Mouse (Mus musculus) spleen, postnatal 10 days (tissue): ENCODE measurements around the gene Sgms1.

Source experiments
- DNase-seq, 2 experiments: peaks; one replicate each; pipeline ENCODE4 v3.0.0; 2021 to 2022; ENCODE audit warnings: low spot score in 2 of 2

Gene Sgms1

DNA sequence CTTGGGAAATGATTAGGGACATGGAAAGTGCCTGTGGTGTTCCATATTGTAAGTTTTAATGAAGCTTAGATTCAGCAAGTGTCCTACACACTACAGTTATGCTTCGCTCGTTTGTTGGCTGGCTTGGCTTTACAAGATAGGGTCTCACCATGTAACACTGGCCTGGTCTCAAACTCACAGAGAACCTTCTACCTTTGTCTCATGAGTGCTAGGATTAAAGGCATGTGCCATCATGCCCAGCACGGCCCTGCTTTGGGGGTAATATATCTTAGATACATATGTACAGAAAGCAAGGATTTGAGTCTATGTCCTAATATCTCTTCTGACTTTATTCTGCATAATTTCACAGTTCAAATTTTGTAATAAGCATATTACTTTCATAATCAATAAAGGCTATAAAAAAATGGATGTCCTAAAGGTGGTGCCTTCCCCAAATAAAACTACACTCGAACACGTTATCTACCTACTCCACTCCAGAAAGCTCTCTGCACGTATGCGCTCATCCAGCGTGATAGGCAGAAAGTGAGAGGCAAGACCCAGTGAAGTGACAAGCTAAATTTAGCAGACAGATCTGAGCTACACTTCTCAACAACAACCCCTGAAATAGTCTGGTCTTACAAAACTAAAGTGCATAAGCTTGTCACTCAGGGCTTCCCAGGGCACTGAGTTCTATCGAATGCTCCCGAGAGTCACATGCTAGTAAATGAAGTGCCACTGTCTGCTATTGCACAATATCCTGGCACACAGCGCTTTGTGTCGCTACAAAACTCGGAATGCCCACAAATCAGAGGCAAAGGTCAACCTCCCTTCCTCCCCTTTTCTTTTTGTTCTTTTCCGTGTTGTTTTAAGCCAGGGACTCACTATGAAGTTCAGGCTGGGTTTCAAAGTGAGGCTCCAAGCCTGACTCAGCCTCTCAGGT lies 208.5 kb downstream of the Sgms1 start:
- peak in 1 of 2 experiments; percentile 55 for DNase-seq

DNA sequence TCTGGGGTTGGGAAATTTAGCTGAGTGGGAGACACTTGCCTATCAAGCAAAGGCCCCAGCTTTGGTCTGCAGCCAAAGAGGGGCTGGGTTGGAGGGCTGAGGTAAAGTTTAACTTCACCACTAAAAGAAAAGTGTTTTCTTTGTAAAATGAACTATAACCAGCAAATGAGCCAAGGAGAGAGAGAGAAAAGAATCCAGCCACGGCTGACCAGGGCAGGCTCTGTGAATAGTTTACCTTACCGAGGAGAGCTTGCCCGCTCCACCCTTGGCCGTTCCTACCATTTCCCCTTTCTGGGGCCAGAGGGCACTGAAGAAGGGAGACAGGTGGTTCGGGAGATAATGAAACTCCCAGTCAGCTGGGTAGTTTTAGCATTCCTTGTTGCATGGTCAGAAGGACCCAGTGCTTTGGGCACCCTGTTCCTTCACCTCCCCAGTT lies 209.5 kb downstream of the Sgms1 start:
- DNase-seq = peak; percentile 58 to 73

DNA sequence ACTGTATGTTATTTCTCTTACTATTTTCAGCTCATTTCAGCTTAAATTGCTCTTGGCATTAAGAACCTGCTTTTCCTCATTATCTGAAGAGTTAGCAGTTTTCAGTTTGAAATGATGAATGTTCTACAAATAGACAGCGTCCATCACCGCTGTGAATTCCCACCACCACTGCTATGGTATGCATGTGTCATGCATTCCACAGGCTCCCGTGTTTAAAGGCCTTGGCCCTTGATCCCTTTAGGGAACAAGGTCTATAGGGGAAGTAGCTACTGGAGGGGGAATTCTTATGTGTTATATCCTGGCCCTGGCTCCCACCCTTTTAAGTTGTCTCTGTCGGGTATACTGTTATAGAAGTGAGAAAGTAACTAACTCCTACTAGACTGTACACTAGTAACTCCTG lies 210.0 kb downstream of the Sgms1 start:
- no peak for DNase-seq

DNA sequence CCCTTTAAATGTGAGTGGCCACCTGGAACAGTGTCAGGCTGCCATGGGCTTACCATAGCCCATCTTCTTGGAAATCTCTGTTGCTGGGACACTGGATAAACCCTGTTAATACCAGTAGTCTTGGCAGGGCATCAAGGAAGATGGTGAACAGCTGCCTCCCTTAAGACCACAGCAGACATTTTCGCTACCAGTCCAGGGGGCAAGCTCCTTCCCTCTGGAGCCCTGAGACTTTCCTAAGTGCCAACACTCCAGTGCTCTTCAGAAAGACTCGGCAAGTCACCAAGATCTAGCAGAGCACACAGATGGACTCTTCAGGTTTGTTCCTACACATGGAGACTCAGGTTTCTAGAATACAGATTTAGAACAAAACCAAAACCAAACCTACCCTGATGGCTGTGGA lies 211.4 kb downstream of the Sgms1 start:
- DNase-seq = no peak

GRCm38 (mm10) chr19:32176458-32176857 lies 213.1 kb downstream of the Sgms1 start:
- DNase-seq = no peak

DNA sequence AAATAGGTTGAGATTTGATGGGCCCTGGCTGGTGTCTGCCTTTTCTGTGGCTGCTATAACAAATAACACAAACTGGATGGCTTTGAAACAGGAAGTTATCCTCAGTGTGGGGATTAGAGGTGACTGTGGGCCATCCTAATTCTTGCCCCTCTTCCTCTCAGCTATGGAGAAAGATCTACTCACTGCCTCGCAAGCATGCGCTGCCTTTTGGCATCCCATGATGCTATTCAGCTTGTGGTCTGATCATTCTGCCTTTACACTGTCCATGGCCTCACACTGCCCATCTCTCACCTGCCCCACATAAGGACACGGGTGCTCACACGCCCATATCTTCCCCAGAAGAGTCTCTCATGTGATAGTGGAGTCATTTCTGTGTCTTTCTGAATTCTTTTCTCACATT lies 213.5 kb downstream of the Sgms1 start:
- no peak for DNase-seq

DNA sequence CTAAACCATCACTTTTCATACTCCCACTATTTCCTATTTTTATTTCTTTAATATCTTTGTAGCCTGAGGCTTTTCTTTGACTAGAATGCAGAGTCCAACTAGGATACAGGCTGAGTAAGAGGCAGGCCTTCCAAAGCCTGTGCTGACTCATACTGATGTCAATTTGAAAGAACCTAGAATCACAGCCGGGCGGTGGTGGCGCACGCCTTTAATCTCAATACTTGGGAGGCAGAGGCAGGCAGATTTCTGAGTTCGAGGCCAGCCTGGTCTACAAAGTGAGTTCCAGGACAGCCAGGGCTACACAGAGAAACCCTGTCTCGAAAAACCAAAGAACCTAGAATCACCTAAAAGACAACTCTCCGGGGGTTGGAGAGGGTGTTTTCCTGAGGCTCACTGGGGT lies 214.5 kb downstream of the Sgms1 start:
- DNase-seq = no peak

GRCm38 (mm10) chr19:32174561-32174960 lies 215.0 kb downstream of the Sgms1 start:
- no peak for DNase-seq

DNA sequence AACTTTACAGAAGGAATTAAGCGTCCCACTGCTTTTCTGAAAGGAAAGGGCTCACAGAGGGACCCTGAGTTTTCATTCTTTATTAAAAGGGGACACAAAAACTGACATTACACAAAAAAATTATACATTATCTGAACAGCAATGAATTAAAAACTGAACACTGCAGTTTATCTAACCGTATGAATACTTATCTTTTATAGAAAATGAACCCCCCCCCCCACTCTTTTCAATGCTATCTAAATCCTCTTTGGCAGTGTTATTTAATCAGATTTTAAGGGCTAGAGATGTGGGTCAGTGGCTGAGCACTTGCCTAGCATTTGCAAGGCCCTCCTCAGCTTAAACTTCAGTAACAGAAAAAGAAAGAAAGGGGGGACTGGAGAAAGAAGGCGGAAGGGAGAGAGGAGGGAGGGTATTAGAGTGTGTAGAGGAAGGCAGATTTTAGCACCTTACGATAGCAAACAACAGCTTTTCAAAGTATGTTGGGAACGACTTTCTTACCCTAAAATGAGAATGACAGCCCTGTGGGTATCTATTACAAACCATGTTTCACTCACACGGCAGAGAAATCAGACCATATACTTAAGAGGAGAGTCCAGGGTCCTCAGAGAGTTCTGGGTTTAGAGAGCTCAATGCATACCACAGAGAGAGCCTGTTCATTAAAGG lies 215.9 kb downstream of the Sgms1 start:
- DNase-seq = no peak

GRCm38 (mm10) chr19:32172511-32172981 lies 217.0 kb downstream of the Sgms1 start:
- DNase-seq = peak in 1 of 2 experiments; percentile 53

- DNase-seq = no peak
These were observed 217.5 kb downstream of the Sgms1 start for GRCm38 (mm10) chr19:32171981-32172380.

DNA sequence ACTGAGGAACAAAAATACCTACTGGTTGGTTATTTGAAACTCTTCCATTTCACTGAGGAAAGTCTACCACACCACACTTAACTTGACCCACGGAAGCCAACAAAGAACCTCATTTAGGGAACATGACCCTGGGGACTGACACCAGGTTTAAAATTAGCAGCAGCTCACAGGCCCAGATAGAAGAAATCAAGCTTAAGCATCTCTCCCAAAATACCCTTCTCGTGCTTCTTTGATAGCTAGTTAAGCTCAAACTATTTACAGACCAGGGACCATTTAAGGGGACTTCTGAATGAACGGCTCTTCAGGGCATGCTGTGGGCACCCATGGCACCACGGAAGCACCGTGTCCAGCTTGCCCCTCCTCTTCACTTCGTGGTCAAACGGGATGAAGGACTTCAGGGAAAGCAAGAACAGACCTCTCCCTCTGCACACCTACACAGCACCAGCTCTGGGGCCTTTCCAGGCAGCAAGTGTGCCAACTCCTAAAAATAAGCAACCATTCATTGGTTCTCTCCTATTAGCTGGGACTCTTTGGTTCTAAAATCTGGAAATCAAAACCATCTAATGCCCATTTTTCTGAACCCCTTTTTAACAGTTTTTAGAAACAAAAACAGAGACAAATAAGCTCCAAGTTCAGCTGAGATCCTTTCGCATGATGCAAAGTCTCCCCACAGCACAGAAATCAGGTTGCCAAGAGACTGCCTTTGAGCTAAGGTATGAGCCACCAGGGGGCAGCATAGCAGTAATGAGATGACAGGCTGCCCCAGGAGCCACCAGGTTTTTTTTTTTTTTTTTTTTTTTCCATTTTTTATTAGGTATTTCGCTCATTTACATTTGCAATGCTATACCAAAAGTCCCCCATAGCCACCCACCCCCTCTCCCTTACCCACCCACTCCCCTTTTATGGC lies 219.6 kb downstream of the Sgms1 start:
- DNase-seq = peak; percentile 73 to 93

DNA sequence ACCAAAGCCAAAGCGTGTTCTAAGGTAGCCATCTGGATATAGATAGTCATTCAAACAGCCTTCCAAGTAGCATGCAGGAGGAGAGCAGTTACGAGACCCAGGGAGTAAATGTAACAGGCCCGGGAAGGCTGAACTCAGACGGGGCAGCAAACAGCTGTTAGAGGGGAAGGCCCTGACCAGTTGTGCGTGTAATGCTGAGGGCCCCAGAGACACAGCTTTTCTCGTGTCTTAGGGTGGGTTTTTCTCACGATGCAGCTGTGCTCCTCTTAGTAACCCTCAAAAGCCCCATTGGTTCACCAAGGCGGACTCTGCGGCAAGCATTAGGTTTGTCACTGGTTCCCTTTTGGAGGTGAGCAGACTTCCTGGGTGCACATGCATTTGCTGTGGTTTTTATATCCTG lies 221.5 kb downstream of the Sgms1 start:
- peak in 1 of 2 experiments; percentile 60 for DNase-seq

GRCm38 (mm10) chr19:32166823-32167605 lies 222.5 kb downstream of the Sgms1 start:
- no peak for DNase-seq

DNA sequence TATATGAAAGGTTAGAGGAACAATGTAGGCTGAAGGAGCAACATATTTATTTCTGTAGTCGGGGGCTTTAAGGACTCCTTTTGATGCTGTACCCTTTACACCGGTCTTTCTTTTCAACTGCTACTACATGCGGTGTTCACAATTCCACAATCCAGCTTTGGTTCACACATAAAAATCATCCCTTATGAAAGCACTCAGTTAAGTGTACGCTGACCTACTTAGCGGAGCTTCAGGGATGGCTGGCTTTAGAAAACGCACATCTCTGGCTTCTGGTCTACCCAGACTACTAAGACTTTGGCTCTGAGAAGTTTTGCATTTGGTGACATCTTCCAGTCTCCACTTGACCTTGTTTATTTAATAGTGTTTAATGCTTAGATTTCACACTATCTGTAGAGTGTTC lies 223.8 kb downstream of the Sgms1 start:
- no peak for DNase-seq

DNA sequence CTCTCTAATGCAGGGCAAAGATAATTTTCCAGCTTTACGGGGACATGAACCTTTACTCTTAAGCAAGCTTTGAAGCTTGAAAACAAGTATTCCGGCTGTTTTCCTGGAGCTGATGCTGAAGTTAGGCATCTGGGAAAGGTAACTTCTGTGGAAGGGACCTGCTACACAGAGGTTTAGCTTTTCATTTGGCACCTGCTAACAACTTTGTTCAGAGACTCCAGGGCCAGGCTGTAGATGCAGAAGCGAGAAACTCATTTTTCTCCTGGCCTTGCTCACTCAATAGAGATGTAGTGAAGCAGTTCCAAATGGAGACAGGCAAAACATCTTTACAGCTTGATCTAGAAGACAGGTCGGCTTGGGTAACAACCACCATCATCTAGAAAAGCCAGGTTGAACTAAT lies 225.4 kb downstream of the Sgms1 start:
- no peak for DNase-seq

GRCm38 (mm10) chr19:32159944-32160343 lies 229.6 kb downstream of the Sgms1 start:
- no peak for DNase-seq

DNA sequence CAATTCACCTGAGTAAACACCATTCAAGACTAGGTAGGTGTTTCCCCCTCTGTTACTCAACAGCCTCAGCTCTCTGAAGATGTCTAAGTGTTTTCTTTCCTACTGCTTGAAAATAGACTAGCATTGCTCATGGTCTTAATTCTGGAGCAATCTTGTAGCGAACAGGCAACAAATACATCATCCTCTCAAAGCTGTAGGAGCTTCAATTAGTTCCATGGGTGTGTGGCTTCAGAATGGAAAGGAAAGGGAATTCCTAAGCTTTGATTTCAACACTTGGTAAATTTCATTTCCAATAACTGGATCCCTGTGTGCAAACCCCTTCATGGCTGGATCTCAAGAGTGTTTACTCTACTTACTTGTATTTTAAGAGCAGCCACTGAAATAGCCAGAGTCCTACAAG lies 230.3 kb downstream of the Sgms1 start:
- DNase-seq = no peak

DNA sequence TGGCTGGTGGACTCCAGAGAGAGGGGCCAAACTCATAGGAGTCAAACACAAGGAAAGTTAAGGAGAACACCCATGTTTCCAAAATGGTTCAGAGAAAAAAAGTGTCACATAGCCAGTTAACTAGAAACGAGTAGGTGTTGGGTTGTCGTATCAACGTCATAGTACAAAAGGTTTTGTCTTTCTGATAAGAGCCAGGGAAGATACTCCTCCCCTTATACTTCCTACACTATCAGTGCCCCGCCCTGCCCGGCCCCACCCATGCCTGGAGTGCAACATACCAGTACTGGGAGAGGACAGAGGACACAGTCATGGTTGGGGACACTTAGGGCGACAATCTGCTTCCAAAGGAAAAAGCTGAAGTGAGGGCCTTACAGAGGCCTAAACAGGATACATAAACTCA lies 232.5 kb downstream of the Sgms1 start:
- DNase-seq = no peak

- no peak for DNase-seq
These were observed 237.0 kb downstream of the Sgms1 start for GRCm38 (mm10) chr19:32152529-32152928.

DNA sequence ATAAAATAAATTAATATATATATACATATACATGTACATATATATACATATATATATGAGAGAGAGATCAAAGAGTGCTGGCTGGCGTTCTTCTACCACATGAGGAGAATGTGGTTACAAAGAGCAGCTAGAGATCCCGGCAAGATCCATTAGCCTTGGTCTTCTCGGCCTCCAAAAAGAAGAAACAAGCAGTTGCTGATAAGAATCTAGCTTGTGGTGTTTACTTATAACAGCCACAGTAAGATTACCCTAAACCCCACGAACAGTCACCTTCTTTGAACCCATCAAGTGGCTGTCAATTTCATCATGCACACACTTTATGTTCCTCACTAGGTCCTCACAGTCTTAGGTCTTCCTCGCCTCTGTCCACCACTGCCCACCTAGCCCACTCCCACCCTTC lies 240.8 kb downstream of the Sgms1 start:
- DNase-seq = no peak
